Mouse (Mus musculus): ENCODE results near the gene Ccdc127. TPM values are rescaled to one million over a fixed set of nuclear protein-coding genes. Genes with fewer than 3 reads are reported as not detected.

Gene Ccdc127
- 59.6 and 62.6 TPM in 2 replicates for polyA plus RNA-seq (2014; fragmentation: Nextera tagmentation; extraction: Ambion mirVana)

GRCm38 (mm10) chr13:74349566-74350434 lies at the start of gene Ccdc127, which contains the start of gene Sdha:
Ccdc127 (plus strand) TSS chr13:74350309.
Sdha (minus strand) TSS chr13:74350280.
- WGBS, result under 1% methylated on average over 57 of the region's 57 CpGs
- peak within 1 kb of the TSS; percentile 83 for H3K4me3 ChIP-seq (ENCODE audit: low read depth, low read length)
- ATAC-seq (ENCODE audit: insufficient number of reproducible peaks, insufficient read depth, low FRiP score, low read depth), result peak; percentile 97
- 0 out of 2 replicates have a peak, but pooled peaks cover 11% of the 10 kb centered on the region for H3K4me1 ChIP-seq (ENCODE audit: control insufficient read depth, insufficient read depth, low read length)
- peaks cover 10% of the 10 kb centered on the region for H3K36me3 ChIP-seq (ENCODE audit: control insufficient read depth, insufficient read depth, low read length)
- H3K4me2 ChIP-seq (replicated peaks; ENCODE audit: low read depth, low read length), result peak within 1 kb of the TSS; percentile 74
- H3K9me3 ChIP-seq (ENCODE audit: control insufficient read depth, low read depth, low read length), result no peaks in the 10 kb centered on the region
- H3K27me3 ChIP-seq (ENCODE audit: control insufficient read depth, insufficient read depth, low read length), result no peaks in the 10 kb centered on the region
- peak within 1 kb of the TSS; percentile 58; the same call in 1 of the 2 replicates for H3K27ac ChIP-seq (ENCODE audit: low read length)
- peak within 1 kb of the TSS; percentile 88 for H3K9ac ChIP-seq (replicated peaks; ENCODE audit: low read depth, low read length)

GRCm38 (mm10) chr13:74300925-74301606 lies 49.0 kb upstream of the Ccdc127 start:
- WGBS, result 37% methylated on average over 4 of the region's 4 CpGs
- Histone ChIP-seq H3K27me3 (ENCODE audit: control insufficient read depth, insufficient read depth, low read length) (no peaks in the 10 kb centered on the region), H3K9ac (replicated peaks; ENCODE audit: low read depth, low read length) (no peak overlapping the region), H3K27ac (ENCODE audit: low read length) (no peak overlapping the region), H3K9me3 (ENCODE audit: control insufficient read depth, low read depth, low read length) (no peaks in the 10 kb centered on the region), H3K4me2 (replicated peaks; ENCODE audit: low read depth, low read length) (no peak overlapping the region), H3K4me1 (ENCODE audit: control insufficient read depth, insufficient read depth, low read length) (no peaks in the 10 kb centered on the region), H3K36me3 (ENCODE audit: control insufficient read depth, insufficient read depth, low read length) (peaks cover 29% of the 10 kb centered on the region), H3K4me3 (ENCODE audit: low read depth, low read length) (no peak overlapping the region)
- ATAC-seq (ENCODE audit: insufficient number of reproducible peaks, insufficient read depth, low FRiP score, low read depth), result peak; percentile 80

GRCm38 (mm10) chr13:74301607-74301984 lies 48.5 kb upstream of the Ccdc127 start:
- WGBS, result 64% methylated on average over 6 of the region's 6 CpGs
- no peak overlapping the region for H3K4me2 ChIP-seq (replicated peaks; ENCODE audit: low read depth, low read length)
- peak; percentile 30; the same call in 1 of the 2 replicates for ATAC-seq (ENCODE audit: insufficient number of reproducible peaks, insufficient read depth, low FRiP score, low read depth)

GRCm38 (mm10) chr13:74302050-74303037 lies 47.8 kb upstream of the Ccdc127 start:
- Histone ChIP-seq H3K9ac (replicated peaks; ENCODE audit: low read depth, low read length) (no peak overlapping the region), H3K4me3 (ENCODE audit: low read depth, low read length) (no peak overlapping the region), H3K9me3 (ENCODE audit: control insufficient read depth, low read depth, low read length) (no peaks in the 10 kb centered on the region), H3K4me1 (ENCODE audit: control insufficient read depth, insufficient read depth, low read length) (no peaks in the 10 kb centered on the region), H3K36me3 (ENCODE audit: control insufficient read depth, insufficient read depth, low read length) (peaks cover 38% of the 10 kb centered on the region), H3K4me2 (replicated peaks; ENCODE audit: low read depth, low read length) (no peak overlapping the region), H3K27ac (ENCODE audit: low read length) (no peak overlapping the region), H3K27me3 (ENCODE audit: control insufficient read depth, insufficient read depth, low read length) (no peaks in the 10 kb centered on the region)
- 87% methylated on average over 10 of the region's 10 CpGs for WGBS
- no peak for ATAC-seq (ENCODE audit: insufficient number of reproducible peaks, insufficient read depth, low FRiP score, low read depth)

More at GRCm38 (mm10) chr13:74301607-74301984, 48.5 kb upstream of the Ccdc127 start:
- Histone ChIP-seq H3K9ac (replicated peaks; ENCODE audit: low read depth, low read length) (no peak overlapping the region), H3K4me1 (ENCODE audit: control insufficient read depth, insufficient read depth, low read length) (no peaks in the 10 kb centered on the region), H3K9me3 (ENCODE audit: control insufficient read depth, low read depth, low read length) (no peaks in the 10 kb centered on the region), H3K27me3 (ENCODE audit: control insufficient read depth, insufficient read depth, low read length) (no peaks in the 10 kb centered on the region), H3K4me3 (ENCODE audit: low read depth, low read length) (no peak overlapping the region), H3K27ac (ENCODE audit: low read length) (no peak overlapping the region), H3K36me3 (ENCODE audit: control insufficient read depth, insufficient read depth, low read length) (peaks cover 32% of the 10 kb centered on the region)

GRCm38 (mm10) chr13:74305380-74305779 lies 44.7 kb upstream of the Ccdc127 start:
- peaks cover 55% of the 10 kb centered on the region for H3K36me3 ChIP-seq (ENCODE audit: control insufficient read depth, insufficient read depth, low read length)
- no peak for ATAC-seq (ENCODE audit: insufficient number of reproducible peaks, insufficient read depth, low FRiP score, low read depth)
- no peaks in the 10 kb centered on the region for H3K4me1 ChIP-seq (ENCODE audit: control insufficient read depth, insufficient read depth, low read length)
- no peaks in the 10 kb centered on the region for H3K9me3 ChIP-seq (ENCODE audit: control insufficient read depth, low read depth, low read length)
- H3K27me3 ChIP-seq (ENCODE audit: control insufficient read depth, insufficient read depth, low read length), result no peaks in the 10 kb centered on the region
- no peak overlapping the region for H3K9ac ChIP-seq (replicated peaks; ENCODE audit: low read depth, low read length)
- H3K4me3 ChIP-seq (ENCODE audit: low read depth, low read length), result no peak overlapping the region
- H3K4me2 ChIP-seq (replicated peaks; ENCODE audit: low read depth, low read length), result no peak overlapping the region
- no peak overlapping the region for H3K27ac ChIP-seq (ENCODE audit: low read length)
- 89% methylated on average over 6 of the region's 6 CpGs for WGBS

GRCm38 (mm10) chr13:74305780-74306179 lies 44.3 kb upstream of the Ccdc127 start:
- WGBS, result 88% methylated on average over 1 of the region's 1 CpGs
- Histone ChIP-seq H3K27me3 (ENCODE audit: control insufficient read depth, insufficient read depth, low read length) (no peaks in the 10 kb centered on the region), H3K4me2 (replicated peaks; ENCODE audit: low read depth, low read length) (no peak overlapping the region), H3K4me1 (ENCODE audit: control insufficient read depth, insufficient read depth, low read length) (no peaks in the 10 kb centered on the region), H3K36me3 (ENCODE audit: control insufficient read depth, insufficient read depth, low read length) (peaks cover 57% of the 10 kb centered on the region), H3K4me3 (ENCODE audit: low read depth, low read length) (no peak overlapping the region), H3K9ac (replicated peaks; ENCODE audit: low read depth, low read length) (no peak overlapping the region), H3K9me3 (ENCODE audit: control insufficient read depth, low read depth, low read length) (no peaks in the 10 kb centered on the region), H3K27ac (ENCODE audit: low read length) (no peak overlapping the region)
- ATAC-seq (ENCODE audit: insufficient number of reproducible peaks, insufficient read depth, low FRiP score, low read depth), result no peak

GRCm38 (mm10) chr13:74314616-74315015 lies 35.5 kb upstream of the Ccdc127 start:
- Histone ChIP-seq H3K36me3 (ENCODE audit: control insufficient read depth, insufficient read depth, low read length) (peaks cover 12% of the 10 kb centered on the region), H3K9ac (replicated peaks; ENCODE audit: low read depth, low read length) (no peak overlapping the region), H3K9me3 (ENCODE audit: control insufficient read depth, low read depth, low read length) (no peaks in the 10 kb centered on the region), H3K4me3 (ENCODE audit: low read depth, low read length) (no peak overlapping the region), H3K27ac (ENCODE audit: low read length) (no peak overlapping the region), H3K27me3 (ENCODE audit: control insufficient read depth, insufficient read depth, low read length) (no peaks in the 10 kb centered on the region), H3K4me1 (ENCODE audit: control insufficient read depth, insufficient read depth, low read length) (0 out of 2 replicates have a peak, but pooled peaks cover 5% of the 10 kb centered on the region), H3K4me2 (replicated peaks; ENCODE audit: low read depth, low read length) (no peak overlapping the region)
- WGBS, result 94% methylated on average over 3 of the region's 3 CpGs
- ATAC-seq (ENCODE audit: insufficient number of reproducible peaks, insufficient read depth, low FRiP score, low read depth), result no peak

Data from stomach, embryonic 14.5 days (tissue).